Mouse (Mus musculus) lung, postnatal 0 days (tissue): ENCODE data around the gene Cops9.

Experiments
- CTCF ChIP-seq: IDR thresholded peaks from 2 replicates; pipeline ENCODE4 v1.5.1; 2016; ENCODE audit warnings: antibody characterized with exemption, mild to moderate bottlenecking
- EP300 ChIP-seq: IDR thresholded peaks from 2 replicates; pipeline ENCODE4 v1.6.1; 2016; ENCODE audit warnings: antibody characterized with exemption, mild to moderate bottlenecking, control low read depth

DNA sequence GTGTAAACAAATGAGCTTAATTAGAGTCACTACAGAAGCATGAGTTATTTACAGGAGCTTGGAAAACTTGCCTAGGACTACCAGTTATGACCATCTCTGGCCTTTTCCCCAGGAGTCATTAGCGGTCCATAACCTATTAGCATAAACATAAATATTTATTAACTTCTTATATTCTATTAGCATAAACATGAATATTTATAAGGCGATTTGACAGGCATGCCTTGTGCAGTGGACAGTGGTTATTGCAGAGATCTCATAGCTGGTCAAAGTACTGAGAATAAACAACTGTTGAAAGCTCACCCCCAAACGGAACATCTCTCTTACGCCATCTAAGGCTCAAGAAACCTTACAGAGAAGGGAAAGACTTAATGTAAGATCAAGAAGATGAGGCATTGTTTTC, 28.6 kb downstream of the Cops9 start:
- no peak for TF ChIP-seq EP300
- TF ChIP-seq CTCF: no peak
